20 mouse cellular contexts compared by ENCODE assay signal in the genomic region with DNA sequence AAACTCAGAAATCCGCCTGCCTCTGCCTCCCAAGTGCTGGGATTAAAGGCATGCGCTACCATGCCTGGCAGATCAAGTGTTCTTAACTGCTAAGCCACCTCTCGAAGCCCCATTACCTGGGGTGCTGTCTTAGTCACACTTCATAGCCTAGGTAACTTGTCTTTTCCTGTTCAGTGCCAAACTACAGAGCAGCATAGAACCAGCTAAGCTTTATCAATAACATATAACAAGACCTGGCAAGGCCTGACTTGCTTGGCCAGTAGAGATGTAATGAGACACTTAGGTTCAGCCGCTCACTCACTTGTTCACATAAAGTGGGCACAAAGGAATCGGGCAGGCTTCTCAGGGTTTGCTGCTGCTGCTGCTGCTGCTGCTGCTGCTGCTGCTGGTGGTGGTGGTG.
"Had no signal": no experiment of that assay in that cellular context is flagged by ENCODE, and none has a peak within 500 bp of the region (broad histone marks: within the 10 kb centered on the region; RNA-seq: fewer than 3 reads in every experiment).

No protein-coding gene starts in this region.

- ATAC-seq: forebrain, embryonic 13.5 days; forebrain, embryonic 14.5 days; forebrain, embryonic 15.5 days; forebrain, embryonic 16.5 days; forebrain, postnatal 0 days had no signal

- DNase-seq: cerebellum, adult 2 months; cerebellum, adult 8-10 months; cerebellum, adult 9-10 months; cerebellum, adult 9-11 months; cerebellum, postnatal 10 days; cerebellum, postnatal 14 days; cerebellum, postnatal 25 days; cerebellum, postnatal 36 days; embryo, embryonic 11 days; forebrain, postnatal 0 days; gastrocnemius, adult 2 months; gastrocnemius, postnatal 10 days; gastrocnemius, postnatal 14 days; gastrocnemius, postnatal 25 days; gastrocnemius, postnatal 36 days; heart, adult 2 months had no signal
